Mouse (Mus musculus) intestine, postnatal 0 days (tissue): Measurements from ENCODE around the gene Gpc2. TPM values are rescaled to one million over a fixed set of nuclear protein-coding genes. Genes with fewer than 3 reads are reported as not detected.

Experiments
- ATAC-seq: fragments of 200-750 bp; cut with Nextera tagmentation; 2 replicates; pipeline ENCODE4 v1.8.0; 2017; ENCODE audit warnings: mild to moderate bottlenecking, moderate TSS enrichment, moderate library complexity
- H3K27ac ChIP-seq: fragments of 300-500 bp; sonication (generic); 2 replicates; pipeline ENCODE4 v1.5.1; 2014; ENCODE audit warnings: mild to moderate bottlenecking, low read depth, low read length, moderate library complexity
- H3K27me3 ChIP-seq: fragments of 300-500 bp; sonication (generic); replicated peaks from 2 replicates; pipeline ENCODE4 v1.6.1; 2014; ENCODE audit warnings: low read length, mixed read lengths; ENCODE audit not compliant: control insufficient read depth, insufficient read depth
- H3K36me3 ChIP-seq: fragments of 300-500 bp; sonication (generic); 2 replicates; pipeline ENCODE4 v1.6.1; 2014; ENCODE audit warnings: mild to moderate bottlenecking, moderate library complexity; ENCODE audit not compliant: control insufficient read depth, insufficient read depth
- H3K4me1 ChIP-seq: fragments of 300-500 bp; sonication (generic); replicated peaks from 2 replicates; pipeline ENCODE4 v1.6.1; 2014; ENCODE audit warnings: antibody characterized with exemption, low read length, mixed read lengths; ENCODE audit not compliant: control insufficient read depth, insufficient read depth
- H3K4me2 ChIP-seq: fragments of 300-500 bp; sonication (generic); replicated peaks from 2 replicates; pipeline ENCODE4 v1.6.1; 2014; ENCODE audit warnings: low read depth, mild to moderate bottlenecking, moderate library complexity
- H3K4me3 ChIP-seq: fragments of 300-500 bp; sonication (generic); 2 replicates; pipeline ENCODE4 v1.5.1; 2014; ENCODE audit warnings: low read depth, low read length
- H3K9ac ChIP-seq: fragments of 300-500 bp; sonication (generic); 2 replicates; pipeline ENCODE4 v1.6.1; 2014; ENCODE audit warnings: mild to moderate bottlenecking, low read depth, low read length
- H3K9me3 ChIP-seq: fragments of 300-500 bp; sonication (generic); 2 replicates; pipeline ENCODE4 v1.6.1; 2016; ENCODE audit warnings: mixed run types; ENCODE audit not compliant: control insufficient read depth
- CTCF ChIP-seq: sonication (generic); IDR thresholded peaks from 2 replicates; pipeline ENCODE4 v1.5.1; 2016; ENCODE audit warnings: low read depth, mild to moderate bottlenecking, control low read depth, antibody characterized with exemption, moderate library complexity
- WGBS: fragments of 180-500 bp; shearing (Covaris S2); extraction: QIAGEN DNeasy Blood & Tissue Kit; methylation state at CpG from one replicate; pipeline ENCODE4 v1.1.7; 2014; 5-methylcytosine and 5-hydroxymethylcytosine counted together
- polyA plus RNA-seq: library from polyadenylated mRNA; unstranded; fragments of >200 nt; fragmentation: Nextera tagmentation; extraction: Ambion mirVana; gene quantifications from 2 replicates; pipeline ENCODE4 v1.2.1, GENCODE M21; 2015

The Gpc2 gene
- polyA plus RNA-seq, 1 experiment from 2014 or later = 1.4 TPM

DNA sequence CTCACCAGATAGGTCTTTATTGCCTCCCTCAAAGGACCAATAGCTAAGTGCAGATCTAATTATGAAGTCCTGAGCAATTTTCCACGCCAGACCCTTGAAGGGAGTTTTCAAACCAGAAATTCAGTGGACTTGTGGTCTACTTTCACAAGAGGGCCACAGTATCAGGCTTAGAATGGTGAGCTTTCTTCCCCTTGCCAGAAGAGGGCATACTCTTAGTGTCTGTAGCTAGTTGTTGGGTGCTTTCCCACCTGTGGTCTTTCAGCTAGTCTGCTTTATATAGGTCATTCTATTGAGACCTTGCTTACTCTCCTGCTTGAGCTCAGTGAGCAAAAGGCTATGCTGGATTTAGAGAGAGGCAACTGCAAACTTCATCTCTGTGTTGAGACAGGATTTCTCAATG lies 3.7 kb upstream of the Gpc2 start:
- Histone ChIP-seq H3K9ac (no peak overlapping the region), H3K36me3 (no peaks in the 10 kb centered on the region), H3K27me3 (no peaks in the 10 kb centered on the region), H3K27ac (no peak overlapping the region), H3K4me1 (no peaks in the 10 kb centered on the region), H3K4me3 (no peak overlapping the region), H3K4me2 (no peak overlapping the region), H3K9me3 (no peaks in the 10 kb centered on the region)
- ATAC-seq = no peak
- 64% methylated on average over 1 of the region's 1 CpGs for WGBS
- peak; percentile 58 for TF ChIP-seq CTCF

DNA sequence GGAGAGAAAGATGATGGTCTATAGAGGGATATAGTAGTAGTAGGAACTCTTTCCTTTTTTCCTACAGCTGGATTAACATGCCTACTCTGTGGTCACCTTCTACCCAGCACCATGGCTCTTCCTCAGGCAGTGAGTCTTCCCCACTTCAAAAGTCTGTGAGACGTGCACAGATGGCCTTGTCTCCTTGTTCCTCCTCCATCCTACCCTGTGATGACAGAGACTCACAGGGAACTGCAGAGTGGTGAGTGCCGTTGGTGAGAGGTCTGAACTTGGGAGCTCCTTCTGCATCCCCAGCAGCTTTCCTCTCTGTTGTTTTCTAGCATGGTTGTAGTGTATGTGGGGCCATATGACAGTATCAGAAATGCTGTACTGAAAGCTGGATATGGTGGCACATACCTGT lies 2.0 kb upstream of the Gpc2 start:
- TF ChIP-seq CTCF = no peak
- 80% methylated on average over 2 of the region's 2 CpGs for WGBS
- Histone ChIP-seq H3K27ac (no peak overlapping the region), H3K9ac (no peak overlapping the region), H3K4me2 (no peak overlapping the region), H3K9me3 (no peaks in the 10 kb centered on the region), H3K27me3 (no peaks in the 10 kb centered on the region), H3K4me3 (no peak overlapping the region), H3K4me1 (no peaks in the 10 kb centered on the region), H3K36me3 (no peaks in the 10 kb centered on the region)
- no peak for ATAC-seq

DNA sequence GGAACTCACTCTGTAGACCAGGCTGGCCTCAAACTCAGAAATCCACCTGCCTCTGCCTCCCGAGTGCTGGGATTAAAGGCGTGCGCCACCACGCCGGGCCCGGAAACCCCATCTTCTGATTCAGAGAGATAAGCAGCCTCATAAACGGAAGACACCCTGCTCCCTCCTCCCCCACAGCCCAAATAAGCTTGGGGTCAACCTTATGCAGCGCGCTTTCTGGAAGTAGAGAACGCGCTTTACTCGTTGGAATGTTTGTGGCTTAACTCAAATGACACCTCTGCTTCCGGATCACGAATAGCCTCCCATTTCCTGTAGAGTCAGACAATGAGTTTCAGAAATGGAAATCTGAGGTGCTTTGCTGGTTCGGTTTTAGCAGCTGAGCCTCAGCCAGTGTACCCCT lies 1.0 kb upstream of the Gpc2 start:
- no peak overlapping the region for H3K4me3 ChIP-seq
- H3K9me3 ChIP-seq = no peaks in the 10 kb centered on the region
- no peaks in the 10 kb centered on the region for H3K36me3 ChIP-seq
- no peak overlapping the region for H3K4me2 ChIP-seq
- no peak for TF ChIP-seq CTCF
- 93% methylated on average over 14 of the region's 15 CpGs for WGBS
- no peak overlapping the region for H3K9ac ChIP-seq
- H3K27ac ChIP-seq = no peak overlapping the region
- H3K27me3 ChIP-seq = no peaks in the 10 kb centered on the region
- H3K4me1 ChIP-seq = no peaks in the 10 kb centered on the region
- no peak for ATAC-seq

DNA sequence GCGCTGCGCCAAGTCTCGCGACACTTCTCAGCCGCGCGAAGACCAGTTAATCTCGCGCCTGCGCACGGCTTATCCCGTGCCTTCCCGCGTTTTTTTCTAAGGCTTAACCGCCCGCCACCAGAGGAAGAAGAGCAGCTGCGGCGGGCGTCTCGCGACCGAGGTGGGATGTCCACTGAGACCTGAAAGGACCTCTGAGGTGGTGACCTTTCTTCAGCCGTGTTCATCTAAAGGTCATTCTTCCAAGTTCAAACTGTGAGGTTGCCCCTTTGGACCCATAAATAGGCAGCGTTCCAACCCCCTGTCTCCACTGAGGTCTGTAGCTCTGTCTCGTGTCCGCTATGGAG lies 592 bp upstream of the Gpc2 start:
- TF ChIP-seq CTCF = no peak
- H3K4me3 ChIP-seq = peak overlapping the region; percentile 53; the same call in 1 of the 2 replicates
- no peak overlapping the region for H3K9ac ChIP-seq
- H3K27me3 ChIP-seq = no peaks in the 10 kb centered on the region
- ATAC-seq = no peak
- H3K4me2 ChIP-seq = peak overlapping the region; percentile 88
- H3K27ac ChIP-seq = no peak overlapping the region
- H3K4me1 ChIP-seq = no peaks in the 10 kb centered on the region
- no peaks in the 10 kb centered on the region for H3K9me3 ChIP-seq
- H3K36me3 ChIP-seq = no peaks in the 10 kb centered on the region
- WGBS = 22% methylated on average over 26 of the region's 26 CpGs

DNA sequence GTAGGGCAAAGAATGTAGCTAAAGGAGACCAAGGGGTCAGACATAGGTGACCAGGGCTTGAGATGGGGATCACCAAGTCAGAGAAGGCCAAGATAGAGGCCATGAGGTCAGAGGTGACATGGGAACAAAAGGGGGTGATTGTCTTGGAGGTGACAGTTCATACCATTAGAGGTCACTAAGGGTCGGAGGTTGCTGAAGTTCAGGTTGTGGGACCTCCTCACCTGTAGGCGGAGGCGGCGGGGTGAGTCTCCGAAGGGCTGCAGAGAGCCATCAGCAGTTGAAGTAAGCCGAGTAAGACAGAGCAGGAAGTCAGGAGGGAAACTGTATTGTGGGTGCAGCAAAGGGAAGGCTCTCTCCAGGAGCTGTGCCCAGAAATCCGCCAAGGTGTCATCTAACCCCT lies 1.8 kb downstream of the Gpc2 start:
- no peaks in the 10 kb centered on the region for H3K36me3 ChIP-seq
- no peak for ATAC-seq
- H3K9me3 ChIP-seq = no peaks in the 10 kb centered on the region
- H3K4me1 ChIP-seq = no peaks in the 10 kb centered on the region
- no peak overlapping the region for H3K4me2 ChIP-seq
- H3K9ac ChIP-seq = no peak overlapping the region
- TF ChIP-seq CTCF = no peak
- H3K4me3 ChIP-seq = no peak overlapping the region
- no peaks in the 10 kb centered on the region; the same call in 1 of the 2 replicates for H3K27me3 ChIP-seq
- H3K27ac ChIP-seq = no peak overlapping the region
- 84% methylated on average over 7 of the region's 7 CpGs for WGBS

DNA sequence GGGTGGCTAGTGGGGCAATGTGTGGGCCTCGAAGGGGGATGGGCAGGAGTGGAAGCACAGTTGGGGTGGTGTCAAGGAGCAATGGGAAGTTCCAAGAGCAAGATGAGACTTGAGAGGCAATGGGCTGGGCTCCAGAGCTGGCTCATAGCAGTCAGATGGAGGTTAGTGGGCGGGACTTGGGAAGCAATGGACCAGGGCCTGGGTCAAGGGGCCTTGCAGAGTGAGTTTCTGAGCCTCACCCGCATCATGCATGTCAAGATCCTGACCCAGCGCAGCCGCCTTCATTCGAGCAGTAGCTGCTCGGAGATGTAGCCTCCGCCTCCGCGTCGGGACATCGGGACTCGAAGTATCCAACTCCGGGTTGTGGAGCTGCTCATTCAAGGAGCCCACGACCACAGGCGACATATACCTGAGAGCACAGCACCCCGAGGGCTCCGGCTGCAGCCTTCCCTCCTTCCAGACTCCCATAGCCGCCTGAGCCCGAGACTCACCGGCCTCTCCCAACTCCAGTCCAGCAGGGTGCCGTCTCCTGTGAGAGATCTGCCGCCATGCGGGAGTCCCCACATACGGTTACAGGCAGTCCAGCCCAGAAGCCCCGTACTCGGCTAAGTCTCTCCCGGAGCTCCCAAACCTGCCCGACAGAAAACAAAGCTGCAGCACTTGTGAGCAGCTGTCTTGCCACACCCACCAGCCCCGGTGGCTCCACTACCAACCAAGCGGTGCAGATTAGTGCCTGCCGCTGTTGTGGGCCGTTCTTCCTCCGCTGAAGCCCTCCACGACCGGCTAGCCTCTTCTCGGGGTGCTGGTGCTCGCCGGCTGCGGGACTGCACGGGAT lies 4.4 kb downstream of the Gpc2 start:
- Histone ChIP-seq H3K36me3 (no peaks in the 10 kb centered on the region), H3K27me3 (no peaks in the 10 kb centered on the region; the same call in 1 of the 2 replicates), H3K9ac (no peak overlapping the region), H3K4me2 (peak overlapping the region; percentile 53), H3K9me3 (no peaks in the 10 kb centered on the region), H3K27ac (no peak overlapping the region), H3K4me1 (no peaks in the 10 kb centered on the region), H3K4me3 (no peak overlapping the region)
- no peak for ATAC-seq
- no peak for TF ChIP-seq CTCF
- 47% methylated on average over 41 of the region's 41 CpGs for WGBS
